In genomic region chr1:31808074-31808473, GRCm38 (mm10) we compare ENCODE assay signal across 13 mouse cellular contexts.
A peak's percentile ranks its signal among the peaks of the same experiment; 100 is the strongest.
DNase-seq lines count a peak whose midpoint lies in the region; ATAC-seq and TF ChIP-seq lines count a peak whose summit lies in the region.
"Had no signal": no experiment of that assay in that cellular context is flagged by ENCODE, and none has a peak within 500 bp of the region (broad histone marks: within the 10 kb centered on the region; RNA-seq: fewer than 3 reads in every experiment).

No protein-coding gene starts in this region.

- no peaks in the 10 kb centered on the region for H3K4me1 ChIP-seq in embryonic facial prominence, embryonic 11.5 days (ENCODE audit: control insufficient read depth, insufficient read depth, low read length)
- H3K4me1 ChIP-seq in embryonic facial prominence, embryonic 10.5 days = no peaks in the 10 kb centered on the region
- H3K4me1 ChIP-seq: embryonic facial prominence, embryonic 13.5 days; heart, embryonic 10.5 days; lung, embryonic 15.5 days; neural tube, embryonic 15.5 days had no signal

- no peak overlapping the region for H3K9ac ChIP-seq in embryonic facial prominence, embryonic 11.5 days (replicated peaks; ENCODE audit: low read length)
- H3K9ac ChIP-seq: embryonic facial prominence, embryonic 13.5 days; lung, embryonic 15.5 days; neural tube, embryonic 15.5 days had no signal

- H3K27me3 ChIP-seq in embryonic facial prominence, embryonic 11.5 days (ENCODE audit: control insufficient read depth, insufficient read depth, low read length) = no peaks in the 10 kb centered on the region
- H3K27me3 ChIP-seq in embryonic facial prominence, embryonic 10.5 days (replicated peaks; ENCODE audit: low read depth, poor library complexity, severe bottlenecking) = no peaks in the 10 kb centered on the region
- H3K27me3 ChIP-seq: CH12.LX; embryonic facial prominence, embryonic 13.5 days; lung, embryonic 15.5 days; neural tube, embryonic 15.5 days had no signal

- intact Hi-C loops in left cerebral cortex, postnatal 14 days (cut with DNase I) = no loop called here

- WGBS in embryonic facial prominence, embryonic 11.5 days = 65% methylated on average over 2 of the region's 2 CpGs
- WGBS in embryonic facial prominence, embryonic 10.5 days = 68% methylated on average over 2 of the region's 2 CpGs

- H3K4me3 ChIP-seq in embryonic facial prominence, embryonic 11.5 days (ENCODE audit: low read depth, low read length) = no peak overlapping the region
- H3K4me3 ChIP-seq in embryonic facial prominence, embryonic 10.5 days = no peak overlapping the region
- H3K4me3 ChIP-seq: embryonic facial prominence, embryonic 13.5 days; heart, embryonic 10.5 days; lung, embryonic 15.5 days; neural tube, embryonic 15.5 days had no signal

- TF ChIP-seq CTCF in brain, embryonic 14.5 days (IDR thresholded peaks at IDR 0.05; ENCODE audit: borderline replicate concordance, extremely low read depth, insufficient read depth, insufficient read length) = no peak

- ATAC-seq in embryonic facial prominence, embryonic 11.5 days (replicated peaks; ENCODE audit: insufficient number of reproducible peaks, low FRiP score, low TSS enrichment, low read depth) = no peak
- ATAC-seq in erythroid progenitor cell, adult 5-6 weeks (replicated peaks; ENCODE audit: low FRiP score, poor library complexity, severe bottlenecking) = no peak

- no peak overlapping the region for H3K27ac ChIP-seq in embryonic facial prominence, embryonic 11.5 days (replicated peaks; ENCODE audit: low read depth, low read length)
- no peak overlapping the region for H3K27ac ChIP-seq in embryonic facial prominence, embryonic 10.5 days (replicated peaks)
- H3K27ac ChIP-seq: embryonic facial prominence, embryonic 13.5 days; heart, embryonic 10.5 days; lung, embryonic 15.5 days; neural tube, embryonic 15.5 days had no signal

- no peaks in the 10 kb centered on the region for H3K36me3 ChIP-seq in embryonic facial prominence, embryonic 11.5 days (replicated peaks; ENCODE audit: control insufficient read depth, insufficient read depth, low read depth, low read length)
- no peaks in the 10 kb centered on the region for H3K36me3 ChIP-seq in embryonic facial prominence, embryonic 10.5 days (replicated peaks)
- H3K36me3 ChIP-seq: embryonic facial prominence, embryonic 13.5 days; heart, embryonic 10.5 days; lung, embryonic 15.5 days; neural tube, embryonic 15.5 days had no signal

- H3K9me3 ChIP-seq in embryonic facial prominence, embryonic 11.5 days (replicated peaks; ENCODE audit: control insufficient read depth, low read length) = no peaks in the 10 kb centered on the region
- H3K9me3 ChIP-seq in embryonic facial prominence, embryonic 10.5 days = no peaks in the 10 kb centered on the region
- H3K9me3 ChIP-seq: embryonic facial prominence, embryonic 13.5 days; heart, embryonic 10.5 days; lung, embryonic 15.5 days; neural tube, embryonic 15.5 days had no signal

- DNase-seq in embryonic facial prominence, embryonic 11.5 days (ENCODE audit: low spot score) = peak; percentile 9
- DNase-seq in embryonic facial prominence, embryonic 10.5 days (ENCODE audit: low spot score) = no peak
- peak; percentile 3 to 4 for DNase-seq in left cerebral cortex, postnatal 14 days (ENCODE audit: low spot score in 2 of 2)
- no peak for DNase-seq in left cerebral cortex, adult 11 months (ENCODE audit: low spot score)
- DNase-seq in 416B (ENCODE audit: low read depth) = peak; percentile 26
- DNase-seq in brain, embryonic 14.5 days (ENCODE audit: low read depth) = peak; percentile 73
- DNase-seq: thymus, adult 18-20 months had no signal

- no peak for TF ChIP-seq POLR2A in brain, embryonic 14.5 days (IDR thresholded peaks at IDR 0.05; ENCODE audit: borderline replicate concordance, extremely low read depth, insufficient read depth, insufficient read length, poor library complexity, severe bottlenecking)

- H3K4me2 ChIP-seq in embryonic facial prominence, embryonic 11.5 days (ENCODE audit: low read depth, low read length) = no peak overlapping the region
- H3K4me2 ChIP-seq: embryonic facial prominence, embryonic 13.5 days; lung, embryonic 15.5 days; neural tube, embryonic 15.5 days had no signal

Comparison
In these comparisons a context has a peak if more than half of its experiments do, and no peak if none do; other contexts are left out.
1. DNase-seq: peak in embryonic facial prominence, embryonic 11.5 days (single experiment), left cerebral cortex, postnatal 14 days (2 of 2), 416B (single experiment) and brain, embryonic 14.5 days (single experiment); none in embryonic facial prominence, embryonic 10.5 days (single experiment) and left cerebral cortex, adult 11 months (single experiment).